Mouse (Mus musculus) embryonic facial prominence, embryonic 14.5 days (tissue): ENCODE data around the gene Acoxl. TPM values are rescaled to one million over a fixed set of nuclear protein-coding genes. Genes with fewer than 3 reads are reported as not detected.

ENCODE experiments used
- ATAC-seq: fragments of 200-750 bp; cut with Nextera tagmentation; 2 replicates; pipeline ENCODE4 v1.8.0; 2017; ENCODE audit warnings: low read depth, moderate number of reproducible peaks, moderate TSS enrichment
- DNase-seq: peaks from one replicate; pipeline ENCODE4 v3.0.0-alpha.2; 2015; ENCODE audit warnings: low spot score
- H3K27ac ChIP-seq: fragments of 300-500 bp; sonication (generic); replicated peaks from 2 replicates; pipeline ENCODE4 v1.5.1; 2014; ENCODE audit warnings: low read depth, mild to moderate bottlenecking, low read length, moderate library complexity
- H3K27me3 ChIP-seq: fragments of 300-500 bp; sonication (generic); replicated peaks from 2 replicates; pipeline ENCODE4 v1.6.1; 2014; ENCODE audit warnings: low read length; ENCODE audit not compliant: control insufficient read depth, insufficient read depth
- H3K36me3 ChIP-seq: fragments of 300-500 bp; sonication (generic); 2 replicates; pipeline ENCODE4 v1.6.1; 2014; ENCODE audit warnings: low read length, mixed read lengths; ENCODE audit not compliant: control insufficient read depth, insufficient read depth
- H3K4me1 ChIP-seq: fragments of 300-500 bp; sonication (generic); 2 replicates; pipeline ENCODE4 v1.6.1; 2014; ENCODE audit warnings: antibody characterized with exemption, low read length; ENCODE audit not compliant: control insufficient read depth, insufficient read depth
- H3K4me2 ChIP-seq: fragments of 300-500 bp; sonication (generic); 2 replicates; pipeline ENCODE4 v1.6.1; 2014; ENCODE audit warnings: low read depth, mild to moderate bottlenecking, low read length, moderate library complexity, mixed read lengths
- H3K4me3 ChIP-seq: fragments of 300-500 bp; sonication (generic); 2 replicates; pipeline ENCODE4 v1.5.1; 2014; ENCODE audit warnings: low read depth, mild to moderate bottlenecking, low read length
- H3K9ac ChIP-seq: fragments of 300-500 bp; sonication (generic); 2 replicates; pipeline ENCODE4 v1.6.1; 2014; ENCODE audit warnings: low read depth, mild to moderate bottlenecking, low read length, moderate library complexity, mixed read lengths
- H3K9me3 ChIP-seq: fragments of 300-500 bp; sonication (generic); 2 replicates; pipeline ENCODE4 v1.6.1; 2016; ENCODE audit warnings: low read length; ENCODE audit not compliant: control insufficient read depth
- WGBS: fragments of 180-500 bp; shearing (Covaris S2); extraction: QIAGEN DNeasy Blood & Tissue Kit; methylation state at CpG from one replicate; pipeline ENCODE4 v1.1.7; 2014; 5-methylcytosine and 5-hydroxymethylcytosine counted together
- polyA plus RNA-seq: library from polyadenylated mRNA; unstranded; fragments of >200 nt; fragmentation: Nextera tagmentation; extraction: Ambion mirVana; gene quantifications from 2 replicates; pipeline ENCODE4 v1.2.1, GENCODE M21; 2014

The Acoxl gene
- polyA plus RNA-seq, 1 experiment from 2014 or later: 0.24 TPM

- H3K9me3 ChIP-seq: no peaks in the 10 kb centered on the region
- no peaks in the 10 kb centered on the region for H3K27me3 ChIP-seq
- ATAC-seq (no peak), DNase-seq (no peak)
- H3K4me2 ChIP-seq: no peak overlapping the region
- no peak overlapping the region for H3K4me3 ChIP-seq
- no peak overlapping the region for H3K9ac ChIP-seq
- H3K4me1 ChIP-seq: no peaks in the 10 kb centered on the region
- H3K27ac ChIP-seq: no peak overlapping the region
- H3K36me3 ChIP-seq: no peaks in the 10 kb centered on the region
- WGBS: 87% methylated on average over 6 of the region's 6 CpGs
These were observed 224.1 kb downstream of the Acoxl start for GRCm38 (mm10) chr2:128062756-128063155.

DNA sequence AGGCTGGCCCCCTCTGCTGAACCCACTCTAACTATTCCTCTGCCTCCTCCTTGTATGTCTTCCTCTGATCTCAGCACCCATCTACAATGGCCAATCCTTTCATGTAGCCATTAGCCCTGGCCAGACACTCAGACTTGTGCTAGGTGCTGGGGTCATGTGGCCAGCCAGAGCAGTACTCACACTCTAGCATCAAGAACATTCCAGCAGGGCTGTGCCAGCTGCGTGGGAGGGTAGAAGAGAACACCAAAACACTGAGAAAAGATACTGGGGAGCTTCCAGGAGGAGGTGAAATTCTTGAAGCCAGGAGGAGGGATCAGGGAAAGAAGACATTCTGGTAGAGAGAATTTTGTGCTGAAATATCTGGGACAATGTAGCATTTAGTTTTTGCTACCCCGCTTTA is 226.3 kb downstream of the Acoxl start:
- Histone ChIP-seq H3K4me3 (no peak overlapping the region), H3K9ac (no peak overlapping the region), H3K9me3 (no peaks in the 10 kb centered on the region), H3K4me2 (no peak overlapping the region), H3K36me3 (no peaks in the 10 kb centered on the region), H3K27me3 (no peaks in the 10 kb centered on the region), H3K4me1 (no peaks in the 10 kb centered on the region), H3K27ac (no peak overlapping the region)
- DNase-seq (no peak), ATAC-seq (no peak)
- WGBS: 79% methylated on average over 2 of the region's 2 CpGs

DNA sequence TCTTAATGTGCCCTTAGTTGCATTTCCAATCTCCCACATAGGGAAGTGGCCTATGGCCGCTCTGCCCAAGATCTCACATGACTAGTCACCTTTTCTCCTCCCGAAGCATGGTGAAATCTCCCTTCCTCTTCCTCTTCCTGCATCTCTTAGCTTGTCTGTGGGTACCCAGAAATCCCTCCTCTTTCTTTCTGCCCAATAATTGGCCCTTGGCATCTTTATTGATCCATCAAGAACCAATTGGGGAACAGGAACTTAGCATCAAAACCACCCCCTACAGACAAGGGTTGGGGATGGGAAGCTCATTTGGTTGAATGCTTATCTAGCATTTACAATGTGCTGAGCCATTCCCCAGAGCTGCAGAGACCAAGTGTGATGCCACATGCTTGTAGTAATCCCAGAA is 226.9 kb downstream of the Acoxl start:
- Histone ChIP-seq H3K4me2 (no peak overlapping the region), H3K4me3 (no peak overlapping the region), H3K4me1 (no peaks in the 10 kb centered on the region), H3K36me3 (no peaks in the 10 kb centered on the region), H3K9me3 (no peaks in the 10 kb centered on the region), H3K27ac (no peak overlapping the region), H3K9ac (no peak overlapping the region), H3K27me3 (no peaks in the 10 kb centered on the region)
- WGBS: 91% methylated on average over 2 of the region's 2 CpGs
- DNase-seq (no peak), ATAC-seq (no peak)

DNA sequence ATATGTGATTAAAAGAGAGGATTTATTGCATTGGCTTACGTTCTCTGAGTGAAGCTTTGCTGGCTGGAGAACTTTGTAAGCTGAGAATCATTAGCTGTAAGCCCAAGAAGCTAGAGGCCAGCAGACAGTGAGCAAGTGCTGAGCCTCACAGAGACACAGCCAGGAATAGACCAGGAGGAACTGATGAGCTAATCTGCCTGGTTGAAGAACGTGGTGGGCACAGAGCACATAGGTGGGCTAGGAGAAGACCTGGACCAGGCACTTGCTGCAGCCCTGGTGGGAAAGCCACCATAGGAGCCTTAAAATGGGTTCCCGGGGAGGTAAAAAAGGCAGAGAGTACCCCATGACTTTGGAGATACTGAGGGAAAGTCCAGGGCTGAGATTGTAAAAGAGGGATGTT is 228.5 kb downstream of the Acoxl start:
- Histone ChIP-seq H3K27ac (no peak overlapping the region), H3K9ac (no peak overlapping the region), H3K36me3 (no peaks in the 10 kb centered on the region), H3K4me2 (no peak overlapping the region), H3K9me3 (no peaks in the 10 kb centered on the region), H3K4me1 (no peaks in the 10 kb centered on the region), H3K4me3 (no peak overlapping the region), H3K27me3 (no peaks in the 10 kb centered on the region)
- DNase-seq (no peak), ATAC-seq (no peak)
- 77% methylated on average over 3 of the region's 3 CpGs for WGBS

DNA sequence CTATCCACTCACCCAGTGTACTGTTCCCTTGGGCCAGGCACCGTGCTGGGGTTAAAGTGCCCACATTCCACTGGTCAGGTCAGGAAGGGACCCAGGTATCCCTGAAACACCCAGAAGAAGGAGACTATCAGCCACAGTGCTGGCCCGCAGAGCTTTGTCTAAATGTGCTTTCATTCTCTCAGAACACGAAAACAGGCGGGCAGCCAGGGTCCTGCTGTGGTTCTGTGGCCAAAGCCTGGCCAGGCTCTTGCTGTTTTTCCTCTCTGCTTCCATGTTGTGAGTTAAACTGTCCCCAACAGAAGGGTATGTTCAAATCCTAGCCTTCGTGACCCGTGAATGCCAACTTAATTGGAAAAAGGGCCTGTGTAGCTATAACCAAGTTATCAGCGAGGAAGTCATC is 228.9 kb downstream of the Acoxl start:
- Histone ChIP-seq H3K27ac (no peak overlapping the region), H3K27me3 (no peaks in the 10 kb centered on the region), H3K4me1 (no peaks in the 10 kb centered on the region), H3K9me3 (no peaks in the 10 kb centered on the region), H3K36me3 (no peaks in the 10 kb centered on the region), H3K4me2 (no peak overlapping the region), H3K9ac (no peak overlapping the region), H3K4me3 (no peak overlapping the region)
- no peak for DNase-seq
- no peak for ATAC-seq
- WGBS: 76% methylated on average over 7 of the region's 7 CpGs

DNA sequence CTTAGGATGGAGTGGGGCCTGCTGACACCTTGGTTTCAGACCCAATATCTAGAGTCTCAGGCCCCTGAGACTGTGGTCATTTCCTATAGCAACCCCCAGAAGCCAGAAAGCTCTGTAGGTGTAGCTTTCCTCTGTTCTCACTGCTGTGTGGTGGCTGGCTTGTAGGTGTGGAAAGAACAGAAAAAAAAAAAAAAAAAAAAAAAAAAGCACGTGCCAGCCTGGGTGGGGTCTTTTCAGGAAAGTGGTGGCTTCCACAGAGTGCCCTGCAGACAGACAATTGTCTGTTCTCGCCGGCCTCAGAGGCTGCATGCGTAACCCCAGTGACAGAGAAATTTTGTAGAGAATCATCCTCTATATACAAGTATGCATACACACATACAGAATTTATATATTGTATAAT is 229.5 kb downstream of the Acoxl start:
- Histone ChIP-seq H3K36me3 (no peaks in the 10 kb centered on the region), H3K27me3 (no peaks in the 10 kb centered on the region), H3K4me3 (no peak overlapping the region), H3K9ac (no peak overlapping the region), H3K27ac (no peak overlapping the region), H3K4me2 (no peak overlapping the region), H3K9me3 (no peaks in the 10 kb centered on the region), H3K4me1 (no peaks in the 10 kb centered on the region)
- no peak for ATAC-seq
- DNase-seq: no peak
- 65% methylated on average over 4 of the region's 4 CpGs for WGBS

GRCm38 (mm10) chr2:128069025-128069424 is 230.3 kb downstream of the Acoxl start:
- DNase-seq (no peak), ATAC-seq (no peak)
- WGBS: 70% methylated on average over 2 of the region's 2 CpGs
- Histone ChIP-seq H3K27ac (no peak overlapping the region), H3K9ac (no peak overlapping the region), H3K36me3 (no peaks in the 10 kb centered on the region), H3K4me3 (no peak overlapping the region), H3K4me1 (no peaks in the 10 kb centered on the region), H3K27me3 (no peaks in the 10 kb centered on the region), H3K4me2 (no peak overlapping the region), H3K9me3 (no peaks in the 10 kb centered on the region)

DNA sequence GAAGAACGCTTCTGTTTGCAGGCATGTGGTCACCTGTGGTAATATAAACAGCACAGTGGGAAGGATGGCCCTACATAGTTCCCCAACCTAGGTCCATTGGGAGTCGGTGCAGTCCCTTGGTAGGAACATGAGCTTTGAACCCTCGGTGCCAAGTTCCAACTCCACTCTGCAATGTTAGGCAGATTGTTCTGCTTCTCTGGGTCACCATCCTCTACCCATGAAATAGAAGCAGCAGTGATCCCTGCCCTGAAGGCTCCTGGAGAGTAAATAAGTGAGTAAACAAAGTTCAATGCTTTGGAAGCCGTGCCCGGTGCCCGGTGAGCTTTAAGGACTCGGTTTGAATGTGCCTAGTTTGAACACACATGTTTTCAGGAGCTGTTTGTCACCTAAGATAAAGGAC is 233.1 kb downstream of the Acoxl start:
- WGBS: 83% methylated on average over 7 of the region's 7 CpGs
- DNase-seq: no peak
- ATAC-seq: no peak

GRCm38 (mm10) chr2:128072944-128073343 is 234.3 kb downstream of the Acoxl start:
- no peak overlapping the region for H3K9ac ChIP-seq
- H3K36me3 ChIP-seq: no peaks in the 10 kb centered on the region
- no peaks in the 10 kb centered on the region for H3K4me1 ChIP-seq
- 74% methylated on average over 5 of the region's 5 CpGs for WGBS
- H3K4me3 ChIP-seq: no peak overlapping the region
- no peak overlapping the region for H3K4me2 ChIP-seq
- H3K9me3 ChIP-seq: no peaks in the 10 kb centered on the region
- DNase-seq: no peak
- no peaks in the 10 kb centered on the region for H3K27me3 ChIP-seq
- ATAC-seq: no peak
- no peak overlapping the region for H3K27ac ChIP-seq

More for the DNA sequence above, 233.1 kb downstream of the Acoxl start:
- Histone ChIP-seq H3K9me3 (no peaks in the 10 kb centered on the region), H3K4me2 (no peak overlapping the region), H3K9ac (no peak overlapping the region), H3K4me1 (no peaks in the 10 kb centered on the region), H3K27ac (no peak overlapping the region), H3K36me3 (no peaks in the 10 kb centered on the region), H3K4me3 (no peak overlapping the region), H3K27me3 (no peaks in the 10 kb centered on the region)
